Mouse (Mus musculus) hindbrain, postnatal 0 days (tissue): ENCODE results near the gene Adgrb2. TPM values are rescaled to one million over a fixed set of nuclear protein-coding genes. Genes with fewer than 3 reads are reported as not detected.

Experiments used
- ATAC-seq: fragments of 200-750 bp; cut with Nextera tagmentation; 2 replicates; pipeline ENCODE4 v1.8.0; 2017; ENCODE audit warnings: mild to moderate bottlenecking, moderate TSS enrichment, moderate library complexity
- DNase-seq: peaks from one replicate; pipeline ENCODE4 v3.0.0-alpha.2; 2015; ENCODE audit warnings: low spot score
- H3K27ac ChIP-seq: fragments of 300-500 bp; sonication (generic); 2 replicates; pipeline ENCODE4 v1.5.1; 2014; ENCODE audit warnings: mild to moderate bottlenecking
- H3K27me3 ChIP-seq: fragments of 300-500 bp; sonication (generic); 2 replicates; pipeline ENCODE4 v1.6.1; 2014; ENCODE audit warnings: low read length, mixed read lengths; ENCODE audit not compliant: insufficient read depth
- H3K36me3 ChIP-seq: fragments of 300-500 bp; sonication (generic); 2 replicates; pipeline ENCODE4 v1.6.1; 2014; ENCODE audit warnings: low read length, mixed read lengths; ENCODE audit not compliant: insufficient read depth
- H3K4me1 ChIP-seq: fragments of 300-500 bp; sonication (generic); 2 replicates; pipeline ENCODE4 v1.6.1; 2014; ENCODE audit warnings: antibody characterized with exemption, low read length, mixed read lengths; ENCODE audit not compliant: insufficient read depth
- H3K4me2 ChIP-seq: fragments of 300-500 bp; sonication (generic); 2 replicates; pipeline ENCODE4 v1.6.1; 2014; ENCODE audit warnings: low read depth, mild to moderate bottlenecking, low read length, moderate library complexity, mixed read lengths
- H3K4me3 ChIP-seq: fragments of 300-500 bp; sonication (generic); 2 replicates; pipeline ENCODE4 v1.5.1; 2014; ENCODE audit warnings: low read length
- H3K9ac ChIP-seq: fragments of 300-500 bp; sonication (generic); replicated peaks from 2 replicates; pipeline ENCODE4 v1.6.1; 2014; ENCODE audit warnings: mild to moderate bottlenecking, low read length, moderate library complexity, mixed read lengths
- H3K9me3 ChIP-seq: fragments of 300-500 bp; sonication (generic); 2 replicates; pipeline ENCODE4 v1.6.1; 2016; ENCODE audit warnings: low read length, mixed read lengths
- CTCF ChIP-seq: IDR thresholded peaks from 2 replicates; pipeline ENCODE4 v1.5.1; 2016; ENCODE audit warnings: antibody characterized with exemption, control low read depth, low read depth
- WGBS: fragments of 180-500 bp; shearing (Covaris S2); extraction: QIAGEN DNeasy Blood & Tissue Kit; methylation state at CpG from one replicate; pipeline ENCODE4 v1.1.7; 2014; 5-methylcytosine and 5-hydroxymethylcytosine counted together
- polyA plus RNA-seq: library from polyadenylated mRNA; unstranded; fragments of >200 nt; fragmentation: Nextera tagmentation; extraction: Ambion mirVana; gene quantifications from 2 replicates; pipeline ENCODE4 v1.2.1, GENCODE M21; 2015
- total RNA-seq: library from RNA; depleted of rRNA; stranded (reverse); fragments of >200 nt; gene quantifications from 2 replicates; pipeline ENCODE4 v1.2.3, GENCODE M21; 2014

Gene Adgrb2
- total and polyA plus RNA-seq, 2 experiments from 2014 or later: 15.9 to 313 TPM

GRCm38 (mm10) chr4:130006533-130006932, 21.9 kb downstream of the Adgrb2 start:
- Histone ChIP-seq H3K27me3 (no peaks in the 10 kb centered on the region), H3K36me3 (peaks cover 17% of the 10 kb centered on the region), H3K4me3 (no peak overlapping the region), H3K9me3 (no peaks in the 10 kb centered on the region), H3K27ac (no peak overlapping the region), H3K4me1 (0 out of 2 replicates have a peak, but pooled peaks cover 1% of the 10 kb centered on the region), H3K4me2 (peak overlapping the region; percentile 14; the same call in 1 of the 2 replicates), H3K9ac (no peak overlapping the region)
- TF ChIP-seq CTCF: no peak
- 27% methylated on average over 25 of the region's 25 CpGs for WGBS
- ATAC-seq: no peak
- DNase-seq: no peak

GRCm38 (mm10) chr4:130009043-130009442, 24.4 kb downstream of the Adgrb2 start:
- 78% methylated on average over 14 of the region's 14 CpGs for WGBS
- no peaks in the 10 kb centered on the region for H3K9me3 ChIP-seq
- H3K4me3 ChIP-seq: no peak overlapping the region
- ATAC-seq (no peak), DNase-seq (no peak)
- H3K27me3 ChIP-seq: no peaks in the 10 kb centered on the region
- H3K4me1 ChIP-seq: no peaks in the 10 kb centered on the region
- peaks cover 28% of the 10 kb centered on the region for H3K36me3 ChIP-seq
- H3K27ac ChIP-seq: no peak overlapping the region
- TF ChIP-seq CTCF: no peak
- H3K4me2 ChIP-seq: no peak overlapping the region
- H3K9ac ChIP-seq: no peak overlapping the region

GRCm38 (mm10) chr4:130010723-130011122, 26.1 kb downstream of the Adgrb2 start:
- H3K4me1 ChIP-seq: no peaks in the 10 kb centered on the region
- TF ChIP-seq CTCF: no peak
- DNase-seq: no peak
- H3K36me3 ChIP-seq: peaks cover 28% of the 10 kb centered on the region
- ATAC-seq: no peak
- no peak overlapping the region for H3K9ac ChIP-seq
- no peak overlapping the region for H3K4me2 ChIP-seq
- no peaks in the 10 kb centered on the region for H3K27me3 ChIP-seq
- no peak overlapping the region for H3K27ac ChIP-seq
- no peaks in the 10 kb centered on the region for H3K9me3 ChIP-seq
- no peak overlapping the region for H3K4me3 ChIP-seq
- 91% methylated on average over 4 of the region's 4 CpGs for WGBS

- no peak for ATAC-seq
- 52% methylated on average over 6 of the region's 6 CpGs for WGBS
- Histone ChIP-seq H3K4me1 (no peaks in the 10 kb centered on the region), H3K9ac (no peak overlapping the region), H3K27ac (no peak overlapping the region), H3K9me3 (no peaks in the 10 kb centered on the region), H3K27me3 (no peaks in the 10 kb centered on the region), H3K4me3 (no peak overlapping the region), H3K4me2 (no peak overlapping the region), H3K36me3 (peaks cover 29% of the 10 kb centered on the region)
- no peak for DNase-seq
- TF ChIP-seq CTCF: peak; percentile 18; the same call in 1 of the 2 replicates
These were observed 27.6 kb downstream of the Adgrb2 start for GRCm38 (mm10) chr4:130012234-130012633.

- Histone ChIP-seq H3K9me3 (no peaks in the 10 kb centered on the region), H3K27me3 (no peaks in the 10 kb centered on the region), H3K27ac (no peak overlapping the region), H3K4me1 (no peaks in the 10 kb centered on the region), H3K9ac (no peak overlapping the region), H3K4me2 (no peak overlapping the region), H3K36me3 (peaks cover 38% of the 10 kb centered on the region), H3K4me3 (no peak overlapping the region)
- no peak for TF ChIP-seq CTCF
- no peak for ATAC-seq
- no peak for DNase-seq
- 71% methylated on average over 10 of the region's 10 CpGs for WGBS
These were observed 28.4 kb downstream of the Adgrb2 start for GRCm38 (mm10) chr4:130013111-130013510.

- 71% methylated on average over 4 of the region's 4 CpGs for WGBS
- no peak for ATAC-seq
- no peak for TF ChIP-seq CTCF
These were observed 31.3 kb downstream of the Adgrb2 start for GRCm38 (mm10) chr4:130016010-130016409.

GRCm38 (mm10) chr4:130017036-130017674, 32.5 kb downstream of the Adgrb2 start:
- DNase-seq (no peak), ATAC-seq (no peak)
- Histone ChIP-seq H3K36me3 (peaks cover 25% of the 10 kb centered on the region), H3K4me3 (no peak overlapping the region), H3K27me3 (no peaks in the 10 kb centered on the region), H3K4me1 (no peaks in the 10 kb centered on the region), H3K27ac (no peak overlapping the region), H3K9me3 (no peaks in the 10 kb centered on the region), H3K9ac (no peak overlapping the region), H3K4me2 (no peak overlapping the region)
- TF ChIP-seq CTCF: no peak
- 74% methylated on average over 18 of the region's 18 CpGs for WGBS

More at GRCm38 (mm10) chr4:130016010-130016409, 31.3 kb downstream of the Adgrb2 start:
- Histone ChIP-seq H3K9ac (no peak overlapping the region), H3K9me3 (no peaks in the 10 kb centered on the region), H3K4me2 (no peak overlapping the region), H3K36me3 (peaks cover 33% of the 10 kb centered on the region), H3K4me1 (no peaks in the 10 kb centered on the region), H3K27ac (no peak overlapping the region), H3K4me3 (no peak overlapping the region), H3K27me3 (no peaks in the 10 kb centered on the region)
- DNase-seq: no peak
